Mouse (Mus musculus) kidney, embryonic 16.5 days (tissue): Measurements from ENCODE around the gene Tmem132b. TPM values are rescaled to one million over a fixed set of nuclear protein-coding genes. Genes with fewer than 3 reads are reported as not detected.

ENCODE experiments used
- ATAC-seq: fragments of 200-750 bp; cut with Nextera tagmentation; 2 replicates; pipeline ENCODE4 v1.8.0; 2017; ENCODE audit warnings: moderate TSS enrichment; ENCODE audit not compliant: low FRiP score, low TSS enrichment
- H3K27ac ChIP-seq: fragments of 300-500 bp; sonication (generic); 2 replicates; pipeline ENCODE4 v1.5.1; 2014; ENCODE audit warnings: low read length
- H3K27me3 ChIP-seq: fragments of 300-500 bp; sonication (generic); 2 replicates; pipeline ENCODE4 v1.6.1; 2014; ENCODE audit warnings: low read length, control low read depth, mixed read lengths; ENCODE audit not compliant: insufficient read depth
- H3K36me3 ChIP-seq: fragments of 300-500 bp; sonication (generic); 2 replicates; pipeline ENCODE4 v1.6.1; 2014; ENCODE audit warnings: low read length, control low read depth, mixed read lengths; ENCODE audit not compliant: insufficient read depth
- H3K4me1 ChIP-seq: fragments of 300-500 bp; sonication (generic); 2 replicates; pipeline ENCODE4 v1.6.1; 2014; ENCODE audit warnings: low read length, control low read depth, mixed read lengths; ENCODE audit not compliant: insufficient read depth
- H3K4me2 ChIP-seq: fragments of 300-500 bp; sonication (generic); replicated peaks from 2 replicates; pipeline ENCODE4 v1.6.1; 2014; ENCODE audit warnings: low read depth, low read length
- H3K4me3 ChIP-seq: fragments of 300-500 bp; sonication (generic); 2 replicates; pipeline ENCODE4 v1.5.1; 2014; ENCODE audit warnings: mild to moderate bottlenecking, low read length
- H3K9ac ChIP-seq: fragments of 300-500 bp; sonication (generic); replicated peaks from 2 replicates; pipeline ENCODE4 v1.6.1; 2014; ENCODE audit warnings: low read length
- H3K9me3 ChIP-seq: fragments of 300-500 bp; sonication (generic); 2 replicates; pipeline ENCODE4 v1.6.1; 2016; ENCODE audit warnings: low read length, control low read depth
- WGBS: fragments of 180-500 bp; shearing (Covaris S2); extraction: QIAGEN DNeasy Blood & Tissue Kit; methylation state at CpG from one replicate; pipeline ENCODE4 v1.1.7; 2014; 5-methylcytosine and 5-hydroxymethylcytosine counted together
- polyA plus RNA-seq: library from polyadenylated mRNA; unstranded; fragments of >200 nt; fragmentation: Nextera tagmentation; extraction: Ambion mirVana; gene quantifications from 2 replicates; pipeline ENCODE4 v1.2.1, GENCODE M21; 2015

The Tmem132b gene
- polyA plus RNA-seq, 1 experiment from 2014 or later: 0.39 TPM

DNA sequence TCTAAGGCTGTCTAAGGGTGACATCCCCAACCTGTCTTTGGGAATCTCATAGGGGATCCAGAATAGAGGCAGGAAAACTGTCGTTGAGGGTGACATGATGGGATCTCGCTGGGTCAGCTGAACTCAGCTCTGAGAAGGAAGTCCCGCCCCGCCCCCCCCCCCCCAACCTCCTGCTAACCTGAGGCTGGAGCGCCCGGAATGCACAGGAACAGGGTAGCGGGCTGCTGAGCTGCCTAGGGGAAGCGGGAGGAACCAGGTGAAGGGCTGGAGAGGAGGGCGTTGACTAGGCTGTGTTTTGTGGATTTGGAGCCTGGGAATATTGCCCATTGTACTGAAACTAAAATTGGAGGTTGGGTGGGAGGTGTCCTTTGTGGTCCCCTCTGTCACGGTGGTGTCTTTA lies 23.6 kb upstream of the Tmem132b start:
- Histone ChIP-seq H3K36me3 (peaks cover 45% of the 10 kb centered on the region), H3K4me3 (no peak overlapping the region), H3K27ac (no peak overlapping the region), H3K9me3 (no peaks in the 10 kb centered on the region), H3K27me3 (no peaks in the 10 kb centered on the region), H3K4me2 (no peak overlapping the region), H3K9ac (no peak overlapping the region), H3K4me1 (peaks cover 2% of the 10 kb centered on the region; the same call in 1 of the 2 replicates)
- no peak for ATAC-seq
- WGBS: 93% methylated on average over 9 of the region's 10 CpGs

DNA sequence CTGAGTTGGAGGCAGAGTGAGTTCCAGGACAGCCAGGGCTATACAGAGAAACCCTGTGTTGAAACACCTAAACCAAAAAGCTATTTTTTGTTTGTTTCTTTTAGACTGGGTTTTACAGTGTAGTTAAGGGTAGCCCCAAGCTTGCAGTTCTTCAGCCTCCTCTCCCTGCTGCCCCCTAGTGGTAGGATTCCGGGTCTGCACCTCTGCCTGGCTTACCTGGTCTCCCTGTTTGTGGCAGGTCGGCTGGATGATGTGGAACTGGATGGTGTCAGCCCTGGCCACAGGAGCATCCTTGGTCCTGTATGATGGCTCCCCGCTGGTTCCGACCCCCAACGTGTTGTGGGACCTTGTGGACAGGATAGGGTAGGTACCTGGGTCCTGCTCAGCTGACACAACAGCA lies 22.0 kb upstream of the Tmem132b start:
- Histone ChIP-seq H3K27me3 (no peaks in the 10 kb centered on the region), H3K4me1 (peaks cover 2% of the 10 kb centered on the region; the same call in 1 of the 2 replicates), H3K4me3 (no peak overlapping the region), H3K9me3 (no peaks in the 10 kb centered on the region), H3K9ac (no peak overlapping the region), H3K4me2 (no peak overlapping the region), H3K27ac (no peak overlapping the region), H3K36me3 (peaks cover 53% of the 10 kb centered on the region)
- 53% methylated on average over 5 of the region's 5 CpGs for WGBS
- no peak for ATAC-seq

DNA sequence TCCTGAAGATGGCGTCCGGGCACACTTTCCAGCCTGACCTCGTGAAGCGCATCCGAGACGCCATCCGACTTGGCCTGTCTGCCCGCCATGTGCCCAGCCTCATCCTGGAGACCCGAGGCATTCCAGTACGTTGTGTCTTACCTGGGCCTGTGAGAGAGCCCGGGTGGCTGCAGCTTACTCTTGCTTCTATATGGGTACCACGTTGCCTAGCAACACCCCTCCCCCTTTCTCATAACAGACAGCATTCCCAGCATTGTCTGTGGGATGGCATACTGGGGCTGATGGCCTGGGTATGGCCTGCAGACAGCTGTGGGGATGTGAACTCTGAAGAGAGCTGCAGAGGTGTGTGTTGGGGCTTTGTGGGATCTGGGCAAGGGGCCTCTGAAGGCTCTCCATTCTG lies 16.6 kb upstream of the Tmem132b start:
- Histone ChIP-seq H3K9ac (no peak overlapping the region), H3K4me1 (no peaks in the 10 kb centered on the region; the same call in 1 of the 2 replicates), H3K27me3 (no peaks in the 10 kb centered on the region), H3K4me2 (no peak overlapping the region), H3K9me3 (no peaks in the 10 kb centered on the region), H3K4me3 (no peak overlapping the region), H3K36me3 (peaks cover 54% of the 10 kb centered on the region), H3K27ac (no peak overlapping the region)
- WGBS: 94% methylated on average over 12 of the region's 12 CpGs
- ATAC-seq: no peak

DNA sequence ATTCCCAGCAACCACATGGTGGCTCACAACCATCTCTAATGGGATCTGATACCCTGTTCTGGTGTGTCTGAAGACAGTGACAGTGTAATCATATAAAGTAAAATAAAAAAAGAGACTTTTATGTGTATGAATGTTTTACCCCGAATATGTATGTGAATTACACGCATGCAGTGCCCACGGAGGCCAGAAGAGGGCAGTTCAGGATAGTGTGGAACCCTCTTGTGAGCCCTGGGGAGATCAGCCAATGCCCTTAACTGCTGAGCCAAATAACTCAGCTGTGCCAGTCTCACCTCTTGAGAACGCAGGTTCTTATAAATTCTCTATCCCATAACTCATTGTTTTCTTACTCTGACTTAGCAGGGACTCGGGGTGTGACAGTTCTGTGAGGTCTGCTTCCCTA lies 12.9 kb upstream of the Tmem132b start:
- Histone ChIP-seq H3K36me3 (peaks cover 30% of the 10 kb centered on the region), H3K4me2 (no peak overlapping the region), H3K9ac (no peak overlapping the region), H3K4me3 (no peak overlapping the region), H3K4me1 (no peaks in the 10 kb centered on the region; the same call in 1 of the 2 replicates), H3K27me3 (no peaks in the 10 kb centered on the region), H3K9me3 (no peaks in the 10 kb centered on the region), H3K27ac (no peak overlapping the region)
- WGBS: 63% methylated on average over 5 of the region's 5 CpGs
- no peak for ATAC-seq

DNA sequence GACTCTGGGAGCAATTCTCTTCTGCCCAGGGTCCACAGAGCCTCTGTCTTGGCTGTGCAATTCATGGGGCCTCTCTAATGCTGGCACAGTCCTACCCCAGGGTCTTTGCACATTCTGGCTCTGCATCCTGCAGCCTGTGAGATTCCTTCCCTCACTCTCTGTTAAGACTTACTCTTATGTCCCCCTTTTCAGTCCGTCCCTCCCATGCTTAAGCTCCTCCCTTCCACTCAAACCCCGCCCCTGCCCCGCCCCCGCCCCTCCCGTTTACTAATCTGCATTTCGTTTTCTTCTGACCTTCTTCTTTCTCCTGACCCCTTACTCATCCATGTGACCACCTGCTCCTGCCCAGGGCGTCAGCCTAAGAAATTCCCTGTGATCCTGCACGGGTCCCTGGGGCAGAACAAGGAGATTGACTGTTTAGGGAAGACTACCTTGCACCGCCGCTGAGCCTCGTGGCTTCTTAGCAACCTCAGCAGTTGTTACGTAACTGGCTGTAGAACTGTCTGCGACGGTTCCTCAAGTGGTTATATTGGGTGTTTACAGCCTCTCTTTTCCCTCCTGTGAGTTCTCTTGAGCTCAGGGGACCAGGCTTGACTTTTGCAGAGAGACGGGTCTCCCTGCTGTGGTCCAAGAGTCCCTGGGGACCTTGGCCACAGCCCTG lies 10.5 kb upstream of the Tmem132b start:
- WGBS: 18% methylated on average over 15 of the region's 15 CpGs
- H3K9ac ChIP-seq: no peak overlapping the region
- H3K27me3 ChIP-seq: no peaks in the 10 kb centered on the region
- no peak for ATAC-seq
- 0 out of 2 replicates have a peak overlapping the region, but pooled peaks have one; percentile 3 for H3K4me2 ChIP-seq
- no peak overlapping the region for H3K4me3 ChIP-seq
- H3K4me1 ChIP-seq: no peaks in the 10 kb centered on the region; the same call in 1 of the 2 replicates
- H3K27ac ChIP-seq: no peak overlapping the region
- H3K9me3 ChIP-seq: peaks cover 2% of the 10 kb centered on the region; the same call in 1 of the 2 replicates
- peaks cover 8% of the 10 kb centered on the region for H3K36me3 ChIP-seq

- ATAC-seq: no peak
- H3K27ac ChIP-seq: no peak overlapping the region
Observed at GRCm38 (mm10) chr5:125523361-125523760, 8.2 kb upstream of the Tmem132b start.

DNA sequence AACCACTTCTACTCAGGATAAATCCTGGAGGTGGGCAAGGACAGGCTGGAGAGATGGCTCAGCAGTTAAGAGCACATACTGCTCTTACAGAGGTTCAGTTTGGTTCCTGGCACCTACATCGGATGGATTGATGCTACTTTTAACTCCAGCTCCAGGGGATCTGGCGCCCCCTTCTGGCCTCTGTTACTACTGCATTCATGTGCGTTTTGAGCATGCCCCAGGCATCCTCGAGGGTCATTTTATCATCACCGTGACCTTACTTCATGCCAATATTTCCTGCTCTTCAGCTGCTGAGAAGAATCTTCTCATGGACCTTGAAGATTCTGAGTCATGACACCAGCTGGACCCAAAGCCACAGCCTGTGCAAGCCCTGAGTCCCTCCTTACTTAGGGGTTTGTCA lies 6.1 kb upstream of the Tmem132b start:
- peaks cover 8% of the 10 kb centered on the region for H3K9me3 ChIP-seq
- H3K27me3 ChIP-seq: peaks cover 17% of the 10 kb centered on the region
- no peaks in the 10 kb centered on the region for H3K36me3 ChIP-seq
- H3K4me3 ChIP-seq: no peak overlapping the region
- no peak overlapping the region for H3K4me2 ChIP-seq
- ATAC-seq: no peak
- no peaks in the 10 kb centered on the region for H3K4me1 ChIP-seq
- 57% methylated on average over 5 of the region's 5 CpGs for WGBS
- no peak overlapping the region for H3K27ac ChIP-seq
- H3K9ac ChIP-seq: no peak overlapping the region

More at GRCm38 (mm10) chr5:125523361-125523760, 8.2 kb upstream of the Tmem132b start:
- Histone ChIP-seq H3K4me2 (no peak overlapping the region), H3K27me3 (no peaks in the 10 kb centered on the region; the same call in 1 of the 2 replicates), H3K36me3 (no peaks in the 10 kb centered on the region), H3K9ac (no peak overlapping the region), H3K4me3 (no peak overlapping the region), H3K9me3 (peaks cover 8% of the 10 kb centered on the region), H3K4me1 (no peaks in the 10 kb centered on the region)
- 83% methylated on average over 2 of the region's 2 CpGs for WGBS

GRCm38 (mm10) chr5:125526464-125526863 lies 5.1 kb upstream of the Tmem132b start:
- Histone ChIP-seq H3K27ac (no peak overlapping the region), H3K4me2 (no peak overlapping the region), H3K9ac (no peak overlapping the region), H3K36me3 (no peaks in the 10 kb centered on the region), H3K9me3 (peaks cover 8% of the 10 kb centered on the region), H3K4me3 (no peak overlapping the region), H3K4me1 (no peaks in the 10 kb centered on the region), H3K27me3 (peaks cover 25% of the 10 kb centered on the region)
- no peak for ATAC-seq
- 77% methylated on average over 4 of the region's 4 CpGs for WGBS

DNA sequence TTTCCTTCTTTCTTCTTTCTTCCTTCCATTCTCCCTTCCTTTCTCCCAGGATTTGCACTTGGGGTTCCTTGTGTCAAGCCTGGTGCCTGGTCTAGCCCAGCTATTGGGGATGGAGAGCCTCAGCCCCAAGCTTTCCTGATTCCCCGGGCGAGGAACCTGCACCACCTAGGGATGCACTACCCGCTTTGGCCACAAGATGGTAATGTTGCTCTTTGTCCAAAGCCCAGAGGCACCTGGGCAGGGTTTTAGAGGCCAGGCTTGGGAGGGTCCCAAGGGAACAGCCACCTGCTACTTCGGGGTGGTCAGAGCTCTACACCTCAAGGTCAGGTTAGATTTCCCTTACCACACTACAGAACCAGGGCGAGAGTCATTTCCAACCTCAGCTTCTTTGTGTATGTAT lies 2.5 kb upstream of the Tmem132b start:
- ATAC-seq: no peak
- 5% methylated on average over 5 of the region's 5 CpGs for WGBS
- H3K9me3 ChIP-seq: peaks cover 8% of the 10 kb centered on the region
- H3K4me2 ChIP-seq: no peak overlapping the region
- no peaks in the 10 kb centered on the region for H3K36me3 ChIP-seq
- no peak overlapping the region for H3K9ac ChIP-seq
- H3K27me3 ChIP-seq: peaks cover 51% of the 10 kb centered on the region
- peaks cover 15% of the 10 kb centered on the region for H3K4me1 ChIP-seq
- no peak overlapping the region for H3K4me3 ChIP-seq
- no peak overlapping the region for H3K27ac ChIP-seq

DNA sequence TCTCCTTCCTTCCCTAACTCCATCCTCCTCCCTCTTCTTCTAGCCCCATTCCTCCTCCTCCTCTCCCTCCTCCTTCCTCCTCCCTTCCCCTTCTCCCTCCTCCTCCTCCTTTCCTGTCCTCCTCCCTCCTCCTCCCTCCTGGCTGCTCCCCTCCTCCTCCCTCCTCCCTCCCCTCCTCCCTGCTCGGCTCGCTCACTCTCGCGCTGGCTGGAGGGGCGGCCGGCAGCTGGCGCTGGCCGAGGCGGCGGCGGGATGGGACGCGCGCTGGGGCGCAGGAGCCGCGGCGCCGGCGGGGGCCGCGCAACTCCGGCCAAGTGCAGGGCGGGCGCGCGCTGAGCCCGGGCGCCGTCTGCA lies 594 bp downstream of the Tmem132b start:
- no peaks in the 10 kb centered on the region for H3K9me3 ChIP-seq
- WGBS: 3% methylated on average over 8 of the region's 30 CpGs
- no peak overlapping the region for H3K27ac ChIP-seq
- peak overlapping the region; percentile 94 for H3K4me2 ChIP-seq
- peak overlapping the region; percentile 54 for H3K4me3 ChIP-seq
- peak overlapping the region; percentile 53 for H3K9ac ChIP-seq
- no peaks in the 10 kb centered on the region for H3K36me3 ChIP-seq
- peaks cover 67% of the 10 kb centered on the region for H3K27me3 ChIP-seq
- peaks cover 26% of the 10 kb centered on the region for H3K4me1 ChIP-seq
- ATAC-seq: peak; percentile 37
